Mouse (Mus musculus) myocyte (in vitro differentiated cells): ENCODE data around the gene Ap5m1.

Source experiments
- E2F4 ChIP-seq: IDR thresholded peaks from one replicate; pipeline ENCODE4 v1.6.1; 2011; ENCODE audit warnings: mild to moderate bottlenecking, control low read depth, moderate library complexity; ENCODE audit not compliant: insufficient read depth
- MYOD1 ChIP-seq, 3 experiments: IDR thresholded peaks; one replicate each; pipeline ENCODE4 v1.6.1; 2011; ENCODE audit warnings: control low read depth in 2 of 3, low read depth in 2 of 3, mild to moderate bottlenecking in 2 of 3, moderate library complexity in 1 of 3; ENCODE audit not compliant: insufficient read length in 2 of 3, control insufficient read depth in 1 of 3
- MYOG ChIP-seq, 3 experiments: IDR thresholded peaks; one replicate each; pipeline ENCODE4 v1.6.1; 2011; ENCODE audit warnings: control low read depth in 2 of 3, low read depth in 2 of 3, mild to moderate bottlenecking in 2 of 3; ENCODE audit not compliant: insufficient read length in 2 of 3, control insufficient read depth in 1 of 3, insufficient read depth in 1 of 3
- POLR2A ChIP-seq: IDR thresholded peaks from one replicate; pipeline ENCODE4 v1.6.1; 2011; ENCODE audit warnings: low read depth, mild to moderate bottlenecking, control low read depth, moderate library complexity; ENCODE audit not compliant: insufficient read length
- POLR2AphosphoS2 ChIP-seq: IDR thresholded peaks from one replicate; pipeline ENCODE4 v1.6.1; 2011; ENCODE audit warnings: low read depth, control low read depth; ENCODE audit not compliant: insufficient read length
- SRF ChIP-seq: IDR thresholded peaks from one replicate; pipeline ENCODE4 v1.6.1; 2011; ENCODE audit warnings: low read depth; ENCODE audit not compliant: control insufficient read depth, insufficient read length
- TCF12 ChIP-seq: IDR thresholded peaks from one replicate; pipeline ENCODE4 v1.6.1; 2011; ENCODE audit warnings: mild to moderate bottlenecking, control low read depth; ENCODE audit not compliant: poor library complexity, insufficient read depth, severe bottlenecking
- USF1 ChIP-seq: IDR thresholded peaks from one replicate; pipeline ENCODE4 v1.6.1; 2011; ENCODE audit warnings: low read depth, mild to moderate bottlenecking, control low read depth, moderate library complexity

DNA sequence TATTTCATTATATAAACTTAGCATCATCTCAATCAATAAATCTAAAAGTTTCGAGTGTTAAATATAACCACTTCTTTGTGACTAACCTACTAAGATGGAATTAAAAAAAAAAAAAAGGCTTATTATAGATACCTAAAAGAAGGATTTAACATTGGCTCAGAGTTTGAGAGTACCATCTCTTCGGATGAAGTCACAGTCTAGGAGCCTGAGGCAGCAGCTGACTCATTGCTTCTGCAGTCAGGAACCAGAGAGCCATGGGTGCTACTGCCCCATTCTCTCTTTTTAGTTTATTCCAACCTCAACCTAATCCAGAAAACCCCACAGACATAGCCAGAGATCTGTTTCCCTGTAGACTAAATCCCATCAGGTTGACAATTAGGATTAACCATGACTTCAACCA, 6.9 kb downstream of the Ap5m1 start:
- no peak for TF ChIP-seq MYOD1 (IDR thresholded peaks at IDR 0.05; ENCODE audit: control insufficient read depth in 1 of 3, insufficient read length in 2 of 3, low read depth in 2 of 3)
- no peak for TF ChIP-seq POLR2AphosphoS2
- no peak for TF ChIP-seq MYOG (IDR thresholded peaks at IDR 0.05; ENCODE audit: control insufficient read depth in 1 of 3, insufficient read depth in 1 of 3, insufficient read length in 2 of 3, low read depth in 2 of 3)
- no peak for TF ChIP-seq POLR2A
- TF ChIP-seq USF1: no peak
- TF ChIP-seq SRF: no peak
- TF ChIP-seq E2F4: no peak
- TF ChIP-seq TCF12: no peak
